Mouse (Mus musculus): Measurements from ENCODE around the gene Zbtb16. TPM values are rescaled to one million over a fixed set of nuclear protein-coding genes. Genes with fewer than 3 reads are reported as not detected.
A peak's percentile ranks its signal among the peaks of the same experiment; 100 is the strongest.

The Zbtb16 gene
- polyA plus RNA-seq, 1 experiment from 2014 or later, result 13.3 TPM

GRCm38 (mm10) chr9:48821431-48821830 lies 14.6 kb downstream of the Zbtb16 start:
- H3K36me3 ChIP-seq (ENCODE audit: control insufficient read depth, insufficient read depth, low read length), result no peaks in the 10 kb centered on the region
- ATAC-seq (ENCODE audit: low read depth), result no peak
- H3K27ac ChIP-seq (ENCODE audit: low read length), result no peak overlapping the region
- H3K4me1 ChIP-seq (replicated peaks; ENCODE audit: control insufficient read depth, insufficient read depth, low read length), result peaks cover 5% of the 10 kb centered on the region
- no peak overlapping the region for H3K4me3 ChIP-seq (ENCODE audit: low read length)
- WGBS, result 67% methylated on average over 9 of the region's 9 CpGs
- H3K9ac ChIP-seq (ENCODE audit: low read length), result no peak overlapping the region
- H3K27me3 ChIP-seq (ENCODE audit: control insufficient read depth, insufficient read depth, low read depth, low read length), result peaks cover 5% of the 10 kb centered on the region; the same call in 1 of the 2 replicates
- no peaks in the 10 kb centered on the region for H3K9me3 ChIP-seq (ENCODE audit: control insufficient read depth, low read length)
- no peak overlapping the region for H3K4me2 ChIP-seq (ENCODE audit: low read depth, low read length)

- no peaks in the 10 kb centered on the region for H3K9me3 ChIP-seq (ENCODE audit: control insufficient read depth, low read length)
- no peak overlapping the region for H3K4me3 ChIP-seq (ENCODE audit: low read length)
- no peak overlapping the region for H3K9ac ChIP-seq (ENCODE audit: low read length)
- no peaks in the 10 kb centered on the region for H3K36me3 ChIP-seq (ENCODE audit: control insufficient read depth, insufficient read depth, low read length)
- H3K27ac ChIP-seq (ENCODE audit: low read length), result no peak overlapping the region
- peaks cover 2% of the 10 kb centered on the region; the same call in 1 of the 2 replicates for H3K4me1 ChIP-seq (replicated peaks; ENCODE audit: control insufficient read depth, insufficient read depth, low read length)
- ATAC-seq (ENCODE audit: low read depth), result no peak
- no peak overlapping the region for H3K4me2 ChIP-seq (ENCODE audit: low read depth, low read length)
- H3K27me3 ChIP-seq (ENCODE audit: control insufficient read depth, insufficient read depth, low read depth, low read length), result peaks cover 5% of the 10 kb centered on the region; the same call in 1 of the 2 replicates
- 31% methylated on average over 3 of the region's 3 CpGs for whole genome bisulfite sequencing
Observed at GRCm38 (mm10) chr9:48820791-48821190, 15.2 kb downstream of the Zbtb16 start.

- peaks cover 5% of the 10 kb centered on the region; the same call in 1 of the 2 replicates for H3K27me3 ChIP-seq (ENCODE audit: control insufficient read depth, insufficient read depth, low read depth, low read length)
- 42% methylated on average over 10 of the region's 10 CpGs for WGBS
- ATAC-seq (ENCODE audit: low read depth), result no peak
- H3K4me2 ChIP-seq (ENCODE audit: low read depth, low read length), result no peak overlapping the region
- H3K27ac ChIP-seq (ENCODE audit: low read length), result no peak overlapping the region
- H3K4me1 ChIP-seq (replicated peaks; ENCODE audit: control insufficient read depth, insufficient read depth, low read length), result peaks cover 2% of the 10 kb centered on the region
- no peaks in the 10 kb centered on the region for H3K36me3 ChIP-seq (ENCODE audit: control insufficient read depth, insufficient read depth, low read length)
- H3K9ac ChIP-seq (ENCODE audit: low read length), result no peak overlapping the region
- no peaks in the 10 kb centered on the region for H3K9me3 ChIP-seq (ENCODE audit: control insufficient read depth, low read length)
- H3K4me3 ChIP-seq (ENCODE audit: low read length), result no peak overlapping the region
Observed at GRCm38 (mm10) chr9:48819695-48820094, 16.3 kb downstream of the Zbtb16 start.

- no peak overlapping the region for H3K9ac ChIP-seq (ENCODE audit: low read length)
- H3K27ac ChIP-seq (ENCODE audit: low read length), result no peak overlapping the region
- no peaks in the 10 kb centered on the region for H3K9me3 ChIP-seq (ENCODE audit: control insufficient read depth, low read length)
- peaks cover 5% of the 10 kb centered on the region; the same call in 1 of the 2 replicates for H3K27me3 ChIP-seq (ENCODE audit: control insufficient read depth, insufficient read depth, low read depth, low read length)
- H3K36me3 ChIP-seq (ENCODE audit: control insufficient read depth, insufficient read depth, low read length), result no peaks in the 10 kb centered on the region
- H3K4me3 ChIP-seq (ENCODE audit: low read length), result no peak overlapping the region
- ATAC-seq (ENCODE audit: low read depth), result no peak
- 69% methylated on average over 3 of the region's 3 CpGs for WGBS
- peaks cover 2% of the 10 kb centered on the region for H3K4me1 ChIP-seq (replicated peaks; ENCODE audit: control insufficient read depth, insufficient read depth, low read length)
- no peak overlapping the region for H3K4me2 ChIP-seq (ENCODE audit: low read depth, low read length)
Observed at GRCm38 (mm10) chr9:48819137-48819536, 16.9 kb downstream of the Zbtb16 start.

GRCm38 (mm10) chr9:48817907-48818306 lies 18.1 kb downstream of the Zbtb16 start:
- no peak for ATAC-seq (ENCODE audit: low read depth)
- WGBS, result 75% methylated on average over 4 of the region's 4 CpGs
- Histone ChIP-seq H3K4me3 (ENCODE audit: low read length) (no peak overlapping the region), H3K4me2 (ENCODE audit: low read depth, low read length) (no peak overlapping the region), H3K27me3 (ENCODE audit: control insufficient read depth, insufficient read depth, low read depth, low read length) (peaks cover under 1% of the 10 kb centered on the region; the same call in 1 of the 2 replicates), H3K4me1 (replicated peaks; ENCODE audit: control insufficient read depth, insufficient read depth, low read length) (peaks cover 2% of the 10 kb centered on the region), H3K9me3 (ENCODE audit: control insufficient read depth, low read length) (no peaks in the 10 kb centered on the region), H3K9ac (ENCODE audit: low read length) (no peak overlapping the region), H3K27ac (ENCODE audit: low read length) (no peak overlapping the region), H3K36me3 (ENCODE audit: control insufficient read depth, insufficient read depth, low read length) (no peaks in the 10 kb centered on the region)

- no peak overlapping the region for H3K4me3 ChIP-seq (ENCODE audit: low read length)
- ATAC-seq (ENCODE audit: low read depth), result 0 out of 2 replicates have a peak, but pooled peaks have one; percentile 41
- 79% methylated on average over 7 of the region's 7 CpGs for WGBS
Observed at GRCm38 (mm10) chr9:48817399-48817793, 18.6 kb downstream of the Zbtb16 start.

GRCm38 (mm10) chr9:48816678-48817398 lies 19.2 kb downstream of the Zbtb16 start:
- H3K4me3 ChIP-seq (ENCODE audit: low read length), result no peak overlapping the region
- no peak overlapping the region for H3K4me2 ChIP-seq (ENCODE audit: low read depth, low read length)
- H3K36me3 ChIP-seq (ENCODE audit: control insufficient read depth, insufficient read depth, low read length), result no peaks in the 10 kb centered on the region
- no peak overlapping the region for H3K9ac ChIP-seq (ENCODE audit: low read length)
- no peak for ATAC-seq (ENCODE audit: low read depth)
- 44% methylated on average over 10 of the region's 10 CpGs for WGBS
- H3K9me3 ChIP-seq (ENCODE audit: control insufficient read depth, low read length), result no peaks in the 10 kb centered on the region
- peaks cover 2% of the 10 kb centered on the region for H3K4me1 ChIP-seq (replicated peaks; ENCODE audit: control insufficient read depth, insufficient read depth, low read length)
- H3K27ac ChIP-seq (ENCODE audit: low read length), result no peak overlapping the region
- H3K27me3 ChIP-seq (ENCODE audit: control insufficient read depth, insufficient read depth, low read depth, low read length), result no peaks in the 10 kb centered on the region; the same call in 1 of the 2 replicates

More at GRCm38 (mm10) chr9:48817399-48817793, 18.6 kb downstream of the Zbtb16 start:
- no peak overlapping the region for H3K27ac ChIP-seq (ENCODE audit: low read length)
- peaks cover 2% of the 10 kb centered on the region for H3K4me1 ChIP-seq (replicated peaks; ENCODE audit: control insufficient read depth, insufficient read depth, low read length)
- no peaks in the 10 kb centered on the region for H3K36me3 ChIP-seq (ENCODE audit: control insufficient read depth, insufficient read depth, low read length)
- H3K9ac ChIP-seq (ENCODE audit: low read length), result no peak overlapping the region
- H3K27me3 ChIP-seq (ENCODE audit: control insufficient read depth, insufficient read depth, low read depth, low read length), result no peaks in the 10 kb centered on the region; the same call in 1 of the 2 replicates
- no peak overlapping the region for H3K4me2 ChIP-seq (ENCODE audit: low read depth, low read length)
- H3K9me3 ChIP-seq (ENCODE audit: control insufficient read depth, low read length), result no peaks in the 10 kb centered on the region

- peaks cover 2% of the 10 kb centered on the region for H3K4me1 ChIP-seq (replicated peaks; ENCODE audit: control insufficient read depth, insufficient read depth, low read length)
- H3K27ac ChIP-seq (ENCODE audit: low read length), result no peak overlapping the region
- ATAC-seq (ENCODE audit: low read depth), result no peak
- H3K27me3 ChIP-seq (ENCODE audit: control insufficient read depth, insufficient read depth, low read depth, low read length), result no peaks in the 10 kb centered on the region; the same call in 1 of the 2 replicates
- H3K9ac ChIP-seq (ENCODE audit: low read length), result no peak overlapping the region
- no peaks in the 10 kb centered on the region for H3K36me3 ChIP-seq (ENCODE audit: control insufficient read depth, insufficient read depth, low read length)
- no peaks in the 10 kb centered on the region for H3K9me3 ChIP-seq (ENCODE audit: control insufficient read depth, low read length)
- no peak overlapping the region for H3K4me3 ChIP-seq (ENCODE audit: low read length)
- WGBS, result 88% methylated on average over 9 of the region's 9 CpGs
- no peak overlapping the region for H3K4me2 ChIP-seq (ENCODE audit: low read depth, low read length)
Observed at GRCm38 (mm10) chr9:48816157-48816556, 19.9 kb downstream of the Zbtb16 start.

GRCm38 (mm10) chr9:48814881-48815495 lies 21.0 kb downstream of the Zbtb16 start:
- ATAC-seq (ENCODE audit: low read depth), result peak; percentile 9; the same call in 1 of the 2 replicates
- H3K4me2 ChIP-seq (ENCODE audit: low read depth, low read length), result no peak overlapping the region

More at GRCm38 (mm10) chr9:48814881-48815495, 21.0 kb downstream of the Zbtb16 start:
- H3K36me3 ChIP-seq (ENCODE audit: control insufficient read depth, insufficient read depth, low read length), result no peaks in the 10 kb centered on the region
- 74% methylated on average over 12 of the region's 12 CpGs for WGBS
- H3K27ac ChIP-seq (ENCODE audit: low read length), result no peak overlapping the region
- H3K4me1 ChIP-seq (replicated peaks; ENCODE audit: control insufficient read depth, insufficient read depth, low read length), result peaks cover 2% of the 10 kb centered on the region
- no peaks in the 10 kb centered on the region; the same call in 1 of the 2 replicates for H3K27me3 ChIP-seq (ENCODE audit: control insufficient read depth, insufficient read depth, low read depth, low read length)
- no peak overlapping the region for H3K4me3 ChIP-seq (ENCODE audit: low read length)
- no peaks in the 10 kb centered on the region for H3K9me3 ChIP-seq (ENCODE audit: control insufficient read depth, low read length)
- no peak overlapping the region; the same call in 1 of the 2 replicates for H3K9ac ChIP-seq (ENCODE audit: low read length)
